Mouse (Mus musculus): ENCODE data around the gene Trappc4. TPM values are rescaled to one million over a fixed set of nuclear protein-coding genes. Genes with fewer than 3 reads are reported as not detected.
"Not testable (repeated sequence)": the region's sequence is repeated elsewhere in the genome, so short reads cannot be mapped to it uniquely, and the experiment has no call there.

The Trappc4 gene
- polyA plus RNA-seq (2016; fragmentation: Nextera tagmentation; extraction: Ambion mirVana), result 242 and 243 TPM in 2 replicates

DNA sequence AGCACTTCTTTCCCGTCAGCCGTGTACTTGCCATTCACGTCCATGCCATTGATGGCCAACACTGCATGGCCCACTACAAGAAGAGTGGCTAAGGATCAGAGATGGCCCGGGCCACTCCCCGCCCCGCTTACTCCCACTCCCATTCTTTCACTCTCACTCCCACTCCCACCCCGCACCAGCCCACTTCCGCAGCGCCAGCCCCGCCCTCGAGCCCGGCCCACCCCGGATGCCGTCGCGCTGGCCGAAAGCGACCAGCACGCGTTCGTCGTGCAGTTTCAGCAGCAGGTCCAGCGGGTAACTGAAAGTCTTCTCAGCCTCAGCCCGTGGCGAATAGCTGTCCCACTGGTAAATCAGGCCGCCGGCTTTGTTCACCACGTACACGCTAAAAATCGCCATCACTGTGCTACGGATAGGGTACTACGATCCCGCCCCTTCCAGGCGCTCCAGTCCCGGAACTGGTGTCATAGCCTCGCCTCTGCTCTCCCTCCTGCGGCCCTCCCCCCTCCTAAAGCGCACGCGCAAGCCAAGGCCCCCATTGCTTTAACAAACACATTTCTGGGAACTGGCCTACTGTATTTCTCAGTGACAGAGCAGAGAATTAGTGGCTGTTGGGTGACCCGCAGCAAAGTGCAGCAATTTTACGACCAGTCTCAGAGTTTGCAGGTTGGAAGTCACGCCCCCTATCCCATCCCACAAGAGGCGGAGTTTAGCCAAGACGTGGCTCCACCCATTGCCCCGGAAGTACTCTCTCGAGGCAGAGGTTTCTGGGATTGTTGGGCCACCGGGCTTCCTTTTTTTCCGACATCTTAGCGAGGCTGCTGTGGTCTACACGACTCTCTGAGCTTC is at the start of gene Trappc4, which contains the start of gene Rps25:
TSS of gene Trappc4 (minus strand) at position 695 of the 846 bp plus-strand sequence.
TSS of gene Rps25 (plus strand) at position 234 of the 846 bp plus-strand sequence.
- H3K9ac ChIP-seq, result peak within 1 kb of the TSS; percentile 74
- H3K4me2 ChIP-seq, result peak within 1 kb of the TSS; percentile 81
- H3K4me1 ChIP-seq, result peaks cover 19% of the 10 kb centered on the region
- peak within 1 kb of the TSS; percentile 78 for H3K4me3 ChIP-seq (replicated peaks)
- no peaks in the 10 kb centered on the region for H3K9me3 ChIP-seq
- peak; percentile 96 for ATAC-seq (ENCODE audit: low FRiP score)
- whole genome bisulfite sequencing, result under 1% methylated on average over 51 of the region's 51 CpGs
- peaks cover 67% of the 10 kb centered on the region for H3K36me3 ChIP-seq (replicated peaks)
- no peaks in the 10 kb centered on the region for H3K27me3 ChIP-seq
- peak within 1 kb of the TSS; percentile 93 for H3K27ac ChIP-seq

- H3K4me3 ChIP-seq (replicated peaks), result no peak within 1 kb of the TSS
- H3K4me1 ChIP-seq, result peaks cover 39% of the 10 kb centered on the region
- H3K27me3 ChIP-seq, result peaks cover 27% of the 10 kb centered on the region; the same call in 1 of the 2 replicates
- H3K27ac ChIP-seq, result peak within 1 kb of the TSS; percentile 20; the same call in 1 of the 2 replicates
- no peak for ATAC-seq (ENCODE audit: low FRiP score)
- H3K4me2 ChIP-seq, result no peak within 1 kb of the TSS; the same call in 1 of the 2 replicates
- no peaks in the 10 kb centered on the region for H3K36me3 ChIP-seq (replicated peaks)
- H3K9ac ChIP-seq, result peak within 1 kb of the TSS; percentile 12; the same call in 1 of the 2 replicates
- WGBS, result 23% methylated on average over 4 of the region's 4 CpGs
- H3K9me3 ChIP-seq, result no peaks in the 10 kb centered on the region
Observed at GRCm38 (mm10) chr9:44454891-44455220, 47.5 kb upstream of the Trappc4 start, which contains the start of gene Upk2. Gene Upk2 (minus strand): TSS chr9:44454976.

DNA sequence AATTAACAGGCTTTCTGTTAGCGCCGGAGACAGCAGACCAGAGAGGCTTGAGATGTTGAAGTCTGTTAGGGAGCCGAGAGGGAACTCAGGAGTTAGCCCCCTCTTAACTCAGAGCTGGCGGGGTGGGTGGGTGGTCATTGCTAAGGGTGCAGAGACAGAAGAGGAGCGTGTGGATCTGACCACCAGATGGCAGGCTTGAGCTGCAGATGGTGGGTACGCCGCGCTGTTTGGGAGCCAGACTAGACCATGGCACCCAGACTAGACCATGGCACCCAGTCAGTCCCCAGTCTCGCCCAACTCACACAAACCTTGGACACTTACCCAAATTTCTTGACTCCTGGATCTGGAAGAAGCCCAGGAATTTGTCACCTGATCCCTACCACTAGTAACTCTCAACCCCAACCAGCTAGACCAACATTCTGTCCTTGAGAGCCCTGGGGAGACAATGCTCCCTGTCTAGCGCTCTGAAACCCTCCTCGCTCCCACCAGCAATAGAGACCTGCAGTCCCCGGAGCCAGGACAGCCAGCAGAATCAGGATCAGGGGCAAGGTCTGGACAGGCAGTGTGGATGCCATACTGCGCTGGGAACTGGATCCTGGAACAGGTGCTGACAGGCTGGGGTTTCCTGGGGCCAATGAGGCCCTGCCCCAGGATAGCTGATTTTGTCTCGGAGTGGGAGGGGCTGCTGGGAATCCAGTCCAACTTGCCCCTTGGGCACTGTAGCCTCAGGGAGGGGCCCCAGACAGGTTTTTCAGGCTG is 46.9 kb upstream of the Trappc4 start:
- no peak overlapping the region for H3K4me3 ChIP-seq (replicated peaks)
- H3K27me3 ChIP-seq, result peaks cover 27% of the 10 kb centered on the region; the same call in 1 of the 2 replicates
- peak overlapping the region; percentile 12; the same call in 1 of the 2 replicates for H3K9ac ChIP-seq
- WGBS, result 8% methylated on average over 14 of the region's 14 CpGs
- no peak overlapping the region for H3K4me2 ChIP-seq
- no peaks in the 10 kb centered on the region for H3K36me3 ChIP-seq (replicated peaks)
- ATAC-seq (ENCODE audit: low FRiP score), result peak; percentile 69
- H3K9me3 ChIP-seq, result no peaks in the 10 kb centered on the region
- H3K27ac ChIP-seq, result peak overlapping the region; percentile 20; the same call in 1 of the 2 replicates
- peaks cover 39% of the 10 kb centered on the region for H3K4me1 ChIP-seq

DNA sequence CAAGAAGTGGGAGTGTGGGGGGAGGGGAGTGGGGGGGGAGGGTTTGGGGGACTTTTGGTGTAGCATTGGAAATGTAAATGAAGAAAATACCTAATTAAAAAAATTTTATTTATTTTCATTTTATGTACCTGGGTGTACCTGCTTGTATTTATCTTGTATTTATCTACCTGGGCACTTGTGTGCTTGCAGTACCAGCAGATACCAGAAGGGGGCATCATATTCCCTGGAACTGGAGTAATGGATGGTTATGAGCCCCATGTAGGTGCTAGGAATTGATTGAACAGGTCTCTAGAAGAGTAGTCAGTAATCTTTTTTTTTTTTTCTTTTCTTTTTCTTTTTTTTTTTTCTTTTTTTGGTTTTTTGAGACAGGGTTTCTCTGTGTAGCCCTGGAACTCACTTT is 43.0 kb upstream of the Trappc4 start:
- Histone ChIP-seq H3K27me3 (peaks cover 27% of the 10 kb centered on the region; the same call in 1 of the 2 replicates), H3K36me3 (replicated peaks) (no peaks in the 10 kb centered on the region), H3K27ac (no peak overlapping the region), H3K9ac (no peak overlapping the region), H3K4me3 (replicated peaks) (no peak overlapping the region), H3K4me2 (no peak overlapping the region), H3K4me1 (peaks cover 10% of the 10 kb centered on the region), H3K9me3 (no peaks in the 10 kb centered on the region)
- no peak for ATAC-seq (ENCODE audit: low FRiP score)

GRCm38 (mm10) chr9:44444402-44445025 is 37.1 kb upstream of the Trappc4 start:
- not testable (repeated sequence) for H3K27me3 ChIP-seq; ATAC-seq (ENCODE audit: low FRiP score); H3K4me2 ChIP-seq; H3K4me1 ChIP-seq; H3K36me3 ChIP-seq (replicated peaks); H3K9me3 ChIP-seq; H3K27ac ChIP-seq; H3K4me3 ChIP-seq (replicated peaks); H3K9ac ChIP-seq
- 79% methylated on average over 7 of the region's 7 CpGs for WGBS

GRCm38 (mm10) chr9:44440961-44441360 is 33.6 kb upstream of the Trappc4 start, which contains the start of gene Foxr1:
Gene Foxr1 (minus strand): TSS chr9:44441136.
- Histone ChIP-seq H3K27ac (no peak within 1 kb of the TSS), H3K9me3 (no peaks in the 10 kb centered on the region), H3K4me1 (no peaks in the 10 kb centered on the region), H3K9ac (no peak within 1 kb of the TSS), H3K4me3 (replicated peaks) (no peak within 1 kb of the TSS), H3K27me3 (no peaks in the 10 kb centered on the region), H3K4me2 (no peak within 1 kb of the TSS), H3K36me3 (replicated peaks) (no peaks in the 10 kb centered on the region)
- ATAC-seq (ENCODE audit: low FRiP score), result no peak
- WGBS, result 81% methylated on average over 19 of the region's 19 CpGs

- Histone ChIP-seq H3K4me2 (no peak overlapping the region), H3K9me3 (no peaks in the 10 kb centered on the region), H3K4me3 (replicated peaks) (no peak overlapping the region), H3K27me3 (no peaks in the 10 kb centered on the region), H3K36me3 (replicated peaks) (no peaks in the 10 kb centered on the region), H3K4me1 (peaks cover 10% of the 10 kb centered on the region; the same call in 1 of the 2 replicates), H3K27ac (no peak overlapping the region), H3K9ac (no peak overlapping the region)
- WGBS, result 86% methylated on average over 6 of the region's 6 CpGs
- no peak for ATAC-seq (ENCODE audit: low FRiP score)
Observed at GRCm38 (mm10) chr9:44435747-44436146, 28.3 kb upstream of the Trappc4 start.

- H3K9me3 ChIP-seq, result no peaks in the 10 kb centered on the region
- no peaks in the 10 kb centered on the region for H3K27me3 ChIP-seq
- H3K4me1 ChIP-seq, result peaks cover 10% of the 10 kb centered on the region; the same call in 1 of the 2 replicates
- no peak overlapping the region for H3K27ac ChIP-seq
- no peak for ATAC-seq (ENCODE audit: low FRiP score)
- 57% methylated on average over 5 of the region's 5 CpGs for WGBS
- no peak overlapping the region for H3K9ac ChIP-seq
- no peak overlapping the region for H3K4me2 ChIP-seq
- no peak overlapping the region for H3K4me3 ChIP-seq (replicated peaks)
- no peaks in the 10 kb centered on the region for H3K36me3 ChIP-seq (replicated peaks)
Observed at GRCm38 (mm10) chr9:44432577-44433185, 25.3 kb upstream of the Trappc4 start.

DNA sequence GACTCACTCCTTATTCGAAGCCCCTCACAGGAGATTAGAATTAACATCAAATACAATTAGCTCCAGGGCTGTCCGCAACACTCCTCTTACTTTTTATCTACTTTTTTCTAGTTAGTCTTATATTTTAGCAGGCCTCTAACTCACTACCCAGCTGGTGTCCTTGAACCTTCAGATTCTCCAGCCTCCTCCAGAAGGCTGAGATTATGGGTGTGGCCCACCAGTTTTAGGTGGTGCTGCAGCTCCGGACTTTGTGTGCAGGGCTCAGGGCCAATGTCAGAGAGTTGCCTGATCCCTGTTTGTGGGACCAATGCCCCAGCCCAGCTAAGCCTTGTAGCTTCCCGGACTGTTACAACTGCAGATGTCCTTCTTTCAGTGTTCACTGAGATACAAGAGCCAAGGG is 16.2 kb upstream of the Trappc4 start:
- H3K9me3 ChIP-seq, result no peaks in the 10 kb centered on the region; the same call in 1 of the 2 replicates
- H3K36me3 ChIP-seq (replicated peaks), result no peaks in the 10 kb centered on the region
- H3K9ac ChIP-seq, result no peak overlapping the region
- no peak overlapping the region for H3K4me2 ChIP-seq
- no peaks in the 10 kb centered on the region for H3K27me3 ChIP-seq
- ATAC-seq (ENCODE audit: low FRiP score), result no peak
- whole genome bisulfite sequencing, result 94% methylated on average over 4 of the region's 4 CpGs
- 0 out of 2 replicates have a peak, but pooled peaks cover under 1% of the 10 kb centered on the region for H3K4me1 ChIP-seq
- no peak overlapping the region for H3K27ac ChIP-seq
- no peak overlapping the region for H3K4me3 ChIP-seq (replicated peaks)

GRCm38 (mm10) chr9:44420280-44420898 is 13.0 kb upstream of the Trappc4 start:
- Histone ChIP-seq H3K4me3 (replicated peaks) (no peak overlapping the region), H3K4me1 (peaks cover 11% of the 10 kb centered on the region), H3K27ac (no peak overlapping the region), H3K9ac (no peak overlapping the region), H3K36me3 (replicated peaks) (0 out of 2 replicates have a peak, but pooled peaks cover 4% of the 10 kb centered on the region), H3K9me3 (no peaks in the 10 kb centered on the region; the same call in 1 of the 2 replicates), H3K27me3 (no peaks in the 10 kb centered on the region), H3K4me2 (no peak overlapping the region)
- WGBS, result 80% methylated on average over 5 of the region's 5 CpGs
- no peak for ATAC-seq (ENCODE audit: low FRiP score)

DNA sequence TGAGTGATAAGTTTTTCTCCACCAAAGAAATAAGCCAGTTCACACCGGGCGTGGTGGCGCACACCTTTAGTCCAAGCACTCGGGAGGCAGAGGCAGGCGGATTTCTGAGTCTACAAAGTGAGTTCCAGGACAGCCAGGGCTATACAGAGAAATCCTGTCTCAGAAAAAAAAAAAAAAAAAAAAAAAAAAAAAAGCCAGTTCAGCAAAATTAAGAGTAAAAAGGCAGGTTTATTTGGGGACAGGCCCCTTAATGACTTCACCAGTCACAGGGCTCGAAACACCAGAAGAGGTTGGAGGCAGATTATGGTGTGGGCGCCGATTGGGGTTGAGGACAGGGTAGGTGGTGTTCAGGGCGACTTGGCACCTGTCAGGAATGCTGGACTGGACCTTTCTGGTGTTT is 12.3 kb upstream of the Trappc4 start:
- peaks cover 11% of the 10 kb centered on the region for H3K4me1 ChIP-seq
- not testable (repeated sequence) for H3K4me3 ChIP-seq (replicated peaks); H3K4me2 ChIP-seq; ATAC-seq (ENCODE audit: low FRiP score); H3K27me3 ChIP-seq; H3K9me3 ChIP-seq; H3K36me3 ChIP-seq (replicated peaks); H3K27ac ChIP-seq; H3K9ac ChIP-seq
- 92% methylated on average over 9 of the region's 9 CpGs for WGBS

Measured in forebrain, embryonic 12.5 days (tissue).